Mouse (Mus musculus) liver, adult 2 months (tissue): ENCODE measurements at regions not wholly inside any gene's neighbourhood (a gene's known extent, or its start where the extent isn't known, plus 50 kb on each side); places are given as distances from the start of the nearest gene placed in this dataset.

Source experiments
- DNase-seq: peaks from one replicate; pipeline ENCODE4 v3.0.0-alpha.2; 2011; ENCODE audit warnings: low read depth, low spot score; ENCODE audit errors: extremely low read depth
- H3K27ac ChIP-seq: fragments of 200-500 bp; replicated peaks from 2 replicates; pipeline ENCODE4 v1.5.1; 2012; ENCODE audit warnings: low read depth, mild to moderate bottlenecking, control low read depth, inconsistent platforms, low read length; ENCODE audit not compliant: insufficient read depth
- H3K27me3 ChIP-seq: fragments of 200-500 bp; 2 replicates; pipeline ENCODE4 v1.6.1; 2012; ENCODE audit warnings: mild to moderate bottlenecking, moderate library complexity, low read length, inconsistent platforms; ENCODE audit not compliant: control insufficient read depth, insufficient read depth
- H3K36me3 ChIP-seq: fragments of 200-500 bp; 2 replicates; pipeline ENCODE4 v1.6.1; 2012; ENCODE audit warnings: low read length, inconsistent platforms; ENCODE audit not compliant: control insufficient read depth, insufficient read depth
- H3K4me1 ChIP-seq: fragments of 200-500 bp; 2 replicates; pipeline ENCODE4 v1.6.1; 2011; ENCODE audit warnings: low read length; ENCODE audit not compliant: control insufficient read depth, insufficient read depth
- H3K4me3 ChIP-seq: fragments of 200-500 bp; 2 replicates; pipeline ENCODE4 v1.5.1; 2011; ENCODE audit warnings: low read depth, mild to moderate bottlenecking, control low read depth, low read length, moderate library complexity; ENCODE audit not compliant: insufficient read depth
- H3K79me2 ChIP-seq: fragments of 200-500 bp; 2 replicates; pipeline ENCODE4 v1.6.1; 2012; ENCODE audit warnings: inconsistent platforms, mild to moderate bottlenecking, low read length, moderate library complexity; ENCODE audit not compliant: control insufficient read depth, insufficient read depth
- H3K9ac ChIP-seq: fragments of 200-500 bp; 2 replicates; pipeline ENCODE4 v1.6.1; 2012; ENCODE audit warnings: low read depth, mild to moderate bottlenecking, control low read depth, inconsistent platforms, low read length
- CTCF ChIP-seq: fragments of 200-500 bp; IDR thresholded peaks from 2 replicates; pipeline ENCODE4 v1.5.1; 2011; ENCODE audit warnings: low read depth, low read length, control low read depth
- POLR2A ChIP-seq: fragments of 200-500 bp; IDR thresholded peaks from 2 replicates; pipeline ENCODE4 v1.6.1; 2011; ENCODE audit warnings: low read length, control low read depth; ENCODE audit not compliant: insufficient read depth; ENCODE audit errors: extremely low read depth
- WGBS: fragments of 180-500 bp; shearing (Covaris S2); methylation state at CpG from one replicate; pipeline ENCODE4 v1.1.7; 2018; 5-methylcytosine and 5-hydroxymethylcytosine counted together

DNA sequence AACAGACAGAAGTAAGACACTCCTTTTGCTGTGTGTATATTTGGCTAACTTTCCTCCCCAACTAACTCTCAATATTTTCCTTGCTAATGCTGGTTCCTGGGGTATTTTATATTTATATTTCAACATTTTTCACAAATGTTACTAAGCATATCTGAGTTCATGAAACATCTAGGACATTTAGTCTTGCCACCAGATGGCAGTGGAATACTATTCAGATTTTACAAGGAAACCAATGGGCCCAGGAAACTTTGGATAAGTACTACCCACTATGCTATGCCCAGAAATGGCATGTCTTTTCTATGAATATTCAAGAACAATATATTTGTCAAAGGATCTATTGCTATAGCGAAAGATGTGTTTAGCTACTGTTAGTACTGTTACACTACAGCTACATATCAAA, 251.1 kb downstream of the Car8 start:
- Histone ChIP-seq H3K79me2 (no peaks in the 10 kb centered on the region), H3K9ac (no peak overlapping the region), H3K27me3 (no peaks in the 10 kb centered on the region), H3K4me3 (no peak overlapping the region), H3K36me3 (no peaks in the 10 kb centered on the region), H3K4me1 (no peaks in the 10 kb centered on the region), H3K27ac (no peak overlapping the region)
- WGBS = 94% methylated on average over 1 of the region's 1 CpGs
- TF ChIP-seq CTCF (peak; percentile 12; the same call in 1 of the 2 replicates), POLR2A (no peak)
- DNase-seq = peak; percentile 16

- 73% methylated on average over 3 of the region's 3 CpGs for WGBS
Observed at GRCm38 (mm10) chr4:7987346-7987745, 251.5 kb downstream of the Car8 start.

GRCm38 (mm10) chr4:7984814-7985213, 254.0 kb downstream of the Car8 start:
- WGBS = 85% methylated on average over 6 of the region's 6 CpGs
- no peak for DNase-seq
- TF ChIP-seq POLR2A (no peak), CTCF (no peak)

More at GRCm38 (mm10) chr4:7987346-7987745, 251.5 kb downstream of the Car8 start:
- H3K4me3 ChIP-seq = no peak overlapping the region
- no peak overlapping the region for H3K9ac ChIP-seq
- no peak overlapping the region for H3K27ac ChIP-seq
- TF ChIP-seq POLR2A (no peak), CTCF (no peak)
- H3K27me3 ChIP-seq = no peaks in the 10 kb centered on the region
- H3K79me2 ChIP-seq = no peaks in the 10 kb centered on the region
- DNase-seq = peak; percentile 10
- H3K4me1 ChIP-seq = no peaks in the 10 kb centered on the region
- H3K36me3 ChIP-seq = no peaks in the 10 kb centered on the region

GRCm38 (mm10) chr4:7979772-7980351, 259.0 kb downstream of the Car8 start:
- H3K27me3 ChIP-seq = no peaks in the 10 kb centered on the region
- TF ChIP-seq CTCF (no peak), POLR2A (no peak)
- H3K4me1 ChIP-seq = no peaks in the 10 kb centered on the region
- H3K79me2 ChIP-seq = no peaks in the 10 kb centered on the region
- no peak overlapping the region for H3K27ac ChIP-seq
- H3K9ac ChIP-seq = no peak overlapping the region
- H3K4me3 ChIP-seq = no peak overlapping the region
- 85% methylated on average over 12 of the region's 12 CpGs for WGBS
- DNase-seq = no peak
- no peaks in the 10 kb centered on the region for H3K36me3 ChIP-seq

More at GRCm38 (mm10) chr4:7984814-7985213, 254.0 kb downstream of the Car8 start:
- H3K79me2 ChIP-seq = no peaks in the 10 kb centered on the region
- H3K27ac ChIP-seq = no peak overlapping the region
- no peaks in the 10 kb centered on the region for H3K36me3 ChIP-seq
- no peak overlapping the region for H3K4me3 ChIP-seq
- H3K27me3 ChIP-seq = no peaks in the 10 kb centered on the region
- H3K4me1 ChIP-seq = no peaks in the 10 kb centered on the region
- H3K9ac ChIP-seq = no peak overlapping the region

- no peaks in the 10 kb centered on the region for H3K4me1 ChIP-seq
- no peak overlapping the region for H3K27ac ChIP-seq
- H3K4me3 ChIP-seq = no peak overlapping the region
- no peak for TF ChIP-seq POLR2A
- no peak for TF ChIP-seq CTCF
- H3K27me3 ChIP-seq = no peaks in the 10 kb centered on the region
- H3K36me3 ChIP-seq = no peaks in the 10 kb centered on the region
- no peak for DNase-seq
- H3K79me2 ChIP-seq = no peaks in the 10 kb centered on the region
- no peak overlapping the region for H3K9ac ChIP-seq
- WGBS = 75% methylated on average over 5 of the region's 5 CpGs
Observed at GRCm38 (mm10) chr4:7977661-7978444, 261.0 kb downstream of the Car8 start.

GRCm38 (mm10) chr4:7970272-7970671, 268.6 kb downstream of the Car8 start:
- WGBS = 67% methylated on average over 6 of the region's 6 CpGs
- DNase-seq = no peak
- no peaks in the 10 kb centered on the region for H3K36me3 ChIP-seq

More at GRCm38 (mm10) chr4:7970272-7970671, 268.6 kb downstream of the Car8 start:
- Histone ChIP-seq H3K79me2 (no peaks in the 10 kb centered on the region), H3K27me3 (no peaks in the 10 kb centered on the region), H3K4me3 (no peak overlapping the region), H3K27ac (no peak overlapping the region), H3K4me1 (no peaks in the 10 kb centered on the region), H3K9ac (no peak overlapping the region)
- TF ChIP-seq POLR2A (no peak), CTCF (no peak)
